Mouse (Mus musculus) monocyte, adult 2 months (primary cell): ENCODE measurements around the gene Espn.

Experiments used
- DNase-seq, 2 experiments: peaks; one replicate each; pipeline ENCODE4 v3.0.0; 2022; ENCODE audit warnings: low spot score in 2 of 2, low read depth in 1 of 2

The Espn gene

DNA sequence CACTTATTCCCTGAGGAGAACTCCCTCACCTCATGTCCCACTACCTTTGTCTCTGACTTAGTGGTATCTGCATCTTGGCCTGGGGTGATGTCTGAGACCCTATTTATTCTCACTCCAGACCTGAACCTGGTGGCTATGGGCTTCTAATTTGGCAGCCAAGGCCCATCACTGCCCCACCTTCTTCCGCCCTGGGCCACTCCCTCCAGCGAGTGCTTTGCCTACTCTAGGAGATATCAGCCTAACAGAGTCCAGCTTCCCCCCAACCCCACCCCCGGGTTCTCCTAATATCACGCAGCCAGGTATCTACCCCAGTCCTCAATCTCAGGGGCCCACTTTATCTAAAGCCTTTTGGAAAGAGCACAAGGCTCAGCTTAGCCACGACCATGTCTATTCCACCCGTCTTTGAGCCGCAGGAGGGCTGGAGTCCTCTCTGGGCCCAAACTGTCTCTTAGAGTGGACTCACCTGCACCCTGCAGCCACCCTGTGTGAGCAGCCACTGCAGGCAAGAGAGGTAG lies 663 bp downstream of the Espn start:
- no peak for DNase-seq

DNA sequence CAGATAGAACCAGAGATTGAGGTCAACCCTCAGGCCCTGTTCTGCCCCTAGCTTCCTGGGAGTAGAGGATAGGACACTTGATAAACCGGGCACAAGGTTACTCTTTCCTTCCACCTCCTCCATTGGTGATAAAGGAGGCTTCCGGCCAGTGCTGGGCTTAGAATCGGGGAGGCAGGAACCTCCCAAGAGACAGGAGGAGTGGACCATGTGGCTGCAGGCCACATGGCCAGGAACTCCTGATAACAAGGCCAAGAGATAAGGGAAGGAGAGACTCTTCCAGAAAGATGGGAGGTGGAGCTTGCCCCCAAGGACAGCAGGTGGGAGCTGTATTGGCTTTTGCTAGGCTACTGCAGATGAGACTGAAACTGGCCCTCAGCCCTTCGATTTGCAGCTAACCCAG lies 1.6 kb downstream of the Espn start:
- no peak for DNase-seq

GRCm38 (mm10) chr4:152146033-152146827 lies 5.9 kb downstream of the Espn start:
- DNase-seq: no peak

- no peak for DNase-seq
These were observed 6.7 kb downstream of the Espn start for GRCm38 (mm10) chr4:152145473-152145872.

GRCm38 (mm10) chr4:152143632-152144031 lies 8.5 kb downstream of the Espn start:
- DNase-seq: no peak

DNA sequence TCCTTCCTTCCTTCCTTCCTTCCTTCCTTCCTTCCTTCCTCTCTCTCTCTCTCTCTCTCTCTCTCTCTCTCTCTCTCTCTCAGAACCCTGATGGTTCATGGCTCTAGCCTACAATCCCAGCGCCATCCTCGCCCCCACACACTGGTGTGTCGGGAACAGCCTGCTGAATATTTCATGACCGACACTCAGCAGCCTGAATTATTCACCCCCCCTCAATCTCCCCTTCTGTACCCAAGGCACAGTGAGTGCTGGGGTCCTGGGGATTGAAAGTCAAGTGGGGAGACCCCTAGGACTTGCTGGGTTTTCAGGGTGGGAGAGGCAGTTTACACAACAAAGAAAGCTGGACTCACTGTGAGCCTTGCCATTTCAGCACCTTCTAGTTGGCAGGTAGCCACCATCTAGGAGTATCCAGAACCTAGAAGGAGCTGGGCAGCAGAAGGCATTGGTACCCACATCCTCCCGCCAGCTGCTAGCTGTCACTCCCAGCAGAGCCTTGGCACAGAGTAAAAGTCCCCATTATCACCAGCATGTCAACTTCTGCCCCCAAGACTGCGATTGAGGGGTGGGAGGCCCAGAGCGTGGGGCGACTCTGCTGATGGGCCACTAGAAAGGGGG lies 10.5 kb downstream of the Espn start:
- DNase-seq: no peak

DNA sequence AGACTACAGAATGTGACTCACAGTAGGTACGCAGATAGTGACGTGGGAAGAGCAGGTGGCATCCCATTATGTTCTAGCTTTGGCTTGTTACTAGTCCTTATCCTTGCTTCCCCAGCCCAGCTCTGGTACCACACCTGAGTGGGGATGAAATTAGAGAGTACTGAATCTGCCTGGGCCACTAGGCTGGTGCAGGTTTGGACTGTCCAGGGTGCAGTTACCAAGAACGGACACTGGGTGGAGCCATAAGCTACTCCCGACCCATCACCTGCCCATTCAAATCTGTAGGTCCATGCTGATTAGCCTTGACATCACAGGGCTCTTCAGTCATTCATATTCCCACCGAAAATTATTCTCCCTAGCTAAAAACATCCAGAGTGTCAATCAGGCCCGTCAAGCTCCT lies 11.7 kb downstream of the Espn start:
- DNase-seq: no peak

GRCm38 (mm10) chr4:152138497-152139260 lies 13.5 kb downstream of the Espn start:
- DNase-seq: peak; percentile 91 to 95

GRCm38 (mm10) chr4:152136876-152137250 lies 15.3 kb downstream of the Espn start:
- DNase-seq: no peak

GRCm38 (mm10) chr4:152136112-152136875 lies 15.9 kb downstream of the Espn start:
- DNase-seq: no peak

DNA sequence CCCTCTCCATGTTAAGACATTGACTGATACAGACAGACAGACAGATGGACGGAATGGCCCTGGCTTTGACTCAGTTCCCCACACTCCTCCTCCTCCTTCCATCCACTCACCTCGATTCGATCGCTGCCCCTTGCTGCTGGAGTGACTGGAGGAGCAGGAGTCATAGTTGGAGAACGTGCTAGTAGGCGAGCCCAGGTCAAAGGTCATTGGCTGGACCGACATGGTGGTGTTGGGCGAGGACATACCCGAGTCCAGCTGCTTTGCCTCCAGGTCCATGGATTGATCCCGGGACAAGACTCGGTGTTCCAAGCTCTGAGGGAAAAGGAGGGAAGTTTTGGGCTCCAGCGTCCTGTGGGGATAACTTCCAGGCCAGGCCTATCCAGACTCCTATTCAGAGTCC lies 16.8 kb downstream of the Espn start:
- no peak for DNase-seq

GRCm38 (mm10) chr4:152134507-152134906 lies 17.7 kb downstream of the Espn start:
- no peak for DNase-seq

DNA sequence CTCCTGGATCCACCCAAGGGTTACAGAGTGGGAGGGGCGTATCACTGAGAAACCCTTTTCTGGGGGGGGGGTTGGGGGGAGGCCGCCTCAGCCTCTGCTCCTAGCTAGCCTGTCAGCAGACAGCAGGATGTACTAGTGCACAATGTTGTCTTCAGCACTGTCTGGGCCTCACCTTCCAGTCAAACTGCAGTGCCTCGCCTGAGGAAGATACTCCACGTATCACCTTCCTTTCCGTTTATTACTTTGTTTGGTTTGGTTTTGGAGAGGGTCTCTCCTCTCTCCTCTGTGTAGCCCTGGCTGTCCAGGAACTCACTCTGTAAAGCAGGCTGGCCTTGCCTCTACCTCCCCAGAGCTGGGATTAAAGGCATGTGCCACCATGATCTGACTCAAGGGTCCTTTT lies 19.0 kb downstream of the Espn start:
- no peak for DNase-seq

GRCm38 (mm10) chr4:152132772-152133169 lies 19.4 kb downstream of the Espn start:
- DNase-seq: no peak

DNA sequence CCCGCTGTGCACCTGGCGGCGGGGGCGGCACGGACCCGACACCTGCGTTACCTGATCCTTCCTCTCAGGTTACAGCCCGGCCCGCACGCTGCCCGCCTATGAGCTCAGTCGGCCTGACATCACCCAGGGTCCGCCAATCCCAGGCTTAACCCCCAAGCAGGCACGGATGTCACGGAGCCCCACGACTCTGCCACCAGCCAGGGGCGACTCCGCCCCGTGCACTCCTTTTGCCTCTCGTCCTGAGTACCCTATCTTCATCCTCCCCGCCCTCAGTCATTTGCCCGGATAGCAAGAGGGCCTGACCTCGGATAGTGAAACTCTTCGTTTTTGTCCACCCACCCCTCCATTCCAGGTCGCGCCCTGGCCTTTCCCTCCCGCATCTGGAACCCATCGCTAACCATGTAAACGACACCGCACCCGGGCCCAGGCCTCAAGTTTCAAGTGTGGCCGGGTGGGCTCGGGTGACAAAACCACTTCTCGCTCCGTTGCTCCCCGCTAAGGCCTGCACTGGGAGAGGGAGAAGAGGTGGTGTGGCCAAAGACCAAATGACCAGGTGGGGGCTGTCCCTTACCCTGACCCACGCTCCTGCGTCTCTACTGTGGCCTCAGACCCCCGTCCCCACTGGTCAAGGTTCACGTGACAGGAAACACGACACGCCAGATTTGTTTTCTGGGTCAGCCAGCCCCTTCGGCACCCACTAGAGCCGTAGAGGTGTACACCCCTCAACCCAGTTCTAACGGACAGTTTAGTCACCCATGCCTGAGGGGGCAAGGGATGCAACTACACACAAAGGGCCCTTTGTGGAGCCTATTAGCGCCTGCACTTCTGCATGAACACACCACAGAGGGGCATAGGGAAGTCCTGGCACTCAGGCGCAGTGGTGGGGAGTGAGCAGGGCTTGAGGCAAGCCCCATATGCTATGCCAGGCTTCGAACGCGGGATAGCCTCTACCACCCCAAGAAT lies 20.1 kb downstream of the Espn start:
- no peak for DNase-seq

GRCm38 (mm10) chr4:152130771-152131653 lies 21.2 kb downstream of the Espn start:
- no peak for DNase-seq

DNA sequence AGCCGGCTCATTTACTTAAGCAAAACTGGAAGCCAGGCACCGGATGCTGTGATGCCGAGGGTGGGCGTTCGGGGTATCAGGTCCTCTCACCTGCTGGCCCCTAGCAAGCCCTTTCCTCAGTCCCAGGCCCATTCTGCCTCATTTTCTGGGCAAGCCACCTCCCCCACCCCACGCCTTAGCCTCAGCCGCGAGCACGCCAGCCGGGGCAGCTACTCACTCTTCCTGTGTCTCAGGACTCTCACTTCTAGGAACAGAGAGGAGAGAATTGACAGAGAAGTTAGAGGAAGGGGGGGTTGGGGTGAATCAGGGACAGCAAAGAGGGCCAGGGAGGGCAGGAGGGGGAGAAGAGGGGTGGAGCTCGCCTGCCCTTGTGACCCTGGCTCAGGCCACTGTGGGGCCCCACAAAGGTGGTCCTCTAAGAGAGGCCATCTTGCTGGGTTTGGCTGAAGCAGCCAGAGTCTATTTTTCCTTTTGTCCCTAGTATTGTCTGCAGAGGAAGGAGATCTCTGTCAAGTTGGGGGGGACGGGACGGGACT lies 22.7 kb downstream of the Espn start:
- no peak for DNase-seq

DNA sequence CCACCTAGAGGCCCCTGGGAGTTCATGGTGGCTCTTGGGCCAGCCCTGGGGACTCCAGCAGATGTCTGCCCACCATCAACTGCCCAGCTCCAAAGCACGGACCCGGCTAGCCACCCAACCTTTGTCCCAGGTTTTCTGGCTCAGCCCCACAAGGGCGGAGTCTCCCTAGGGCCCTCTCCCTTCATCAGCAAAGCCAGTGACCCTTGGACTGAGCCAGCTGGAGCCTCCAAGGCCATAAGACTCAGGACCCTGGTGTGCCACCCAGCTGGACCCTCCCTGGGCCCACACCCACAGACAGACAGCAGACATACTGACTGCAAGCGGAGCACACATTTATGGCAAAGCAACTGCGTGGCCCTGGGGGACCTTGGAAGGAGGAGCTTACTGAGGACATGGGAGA lies 23.4 kb downstream of the Espn start:
- DNase-seq: no peak

DNA sequence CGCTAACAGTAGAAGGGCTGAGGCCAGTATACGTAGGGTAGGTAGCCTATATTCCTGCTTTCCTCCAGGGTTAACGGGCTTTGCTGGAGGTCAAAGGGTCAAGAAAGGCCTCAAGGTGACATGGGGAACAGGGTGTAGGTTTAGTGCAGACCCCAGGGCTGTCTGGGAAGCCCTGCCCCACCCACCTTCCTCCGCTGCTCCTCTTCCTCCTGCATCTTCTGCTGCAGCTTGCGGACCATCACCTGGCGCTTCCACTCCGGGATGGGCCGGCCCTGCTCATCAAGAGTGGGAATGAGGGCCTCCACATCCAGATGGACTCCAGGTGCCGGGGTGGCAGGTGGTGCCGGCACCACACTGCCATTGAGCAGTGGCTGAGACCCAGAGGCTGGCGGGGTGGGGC lies 24.3 kb downstream of the Espn start:
- DNase-seq: no peak
